Mouse (Mus musculus) C2C12 (cell line): ENCODE measurements around the gene Npat. TPM values are rescaled to one million over a fixed set of nuclear protein-coding genes. Genes with fewer than 3 reads are reported as not detected.
A peak's percentile ranks its signal among the peaks of the same experiment; 100 is the strongest.

Experiments used
- H3K27me3 ChIP-seq: one replicate; pipeline ENCODE4 v1.6.1; 2011; ENCODE audit not compliant: control insufficient read depth, insufficient read depth, insufficient read length
- H3K36me3 ChIP-seq: one replicate; pipeline ENCODE4 v1.6.1; 2011; ENCODE audit not compliant: control insufficient read depth, insufficient read depth
- H3K4me3 ChIP-seq: one replicate; pipeline ENCODE4 v1.5.1; 2011; ENCODE audit warnings: mild to moderate bottlenecking, control low read depth; ENCODE audit not compliant: poor library complexity, insufficient read depth, severe bottlenecking
- H3K79me2 ChIP-seq: one replicate; pipeline ENCODE4 v1.6.1; 2011; ENCODE audit not compliant: control insufficient read depth, insufficient read depth
- H3K79me3 ChIP-seq: one replicate; pipeline ENCODE4 v1.6.1; 2011; ENCODE audit warnings: low read depth, control low read depth
- H3ac ChIP-seq: one replicate; pipeline ENCODE3; 2011; ENCODE audit warnings: low read depth; ENCODE audit not compliant: control insufficient read depth, insufficient read length
- CEBPB ChIP-seq: IDR thresholded peaks from one replicate; pipeline ENCODE4 v1.6.1; 2011; ENCODE audit warnings: low read depth, mild to moderate bottlenecking, control low read depth, moderate library complexity
- CTCF ChIP-seq: IDR thresholded peaks from one replicate; pipeline ENCODE4 v1.5.1; 2011; ENCODE audit not compliant: control insufficient read depth, insufficient read depth, insufficient read length
- FOSL1 ChIP-seq: IDR thresholded peaks from one replicate; pipeline ENCODE4 v1.8.0; 2011; ENCODE audit warnings: mild to moderate bottlenecking, low read length; ENCODE audit not compliant: poor library complexity, insufficient read depth, severe bottlenecking
- MAX ChIP-seq: IDR thresholded peaks from one replicate; pipeline ENCODE4 v1.6.1; 2011; ENCODE audit warnings: mild to moderate bottlenecking, control low read depth
- MYOD1 ChIP-seq: IDR thresholded peaks from one replicate; pipeline ENCODE4 v1.6.1; 2011; ENCODE audit warnings: low read depth; ENCODE audit not compliant: control insufficient read depth, insufficient read length
- MYOG ChIP-seq: IDR thresholded peaks from one replicate; pipeline ENCODE4 v1.6.1; 2011; ENCODE audit not compliant: control insufficient read depth, insufficient read length; ENCODE audit errors: extremely low read depth
- USF1 ChIP-seq: IDR thresholded peaks from one replicate; pipeline ENCODE4 v1.6.1; 2011; ENCODE audit warnings: low read depth, mild to moderate bottlenecking, control low read depth, moderate library complexity
- polyA plus RNA-seq: library from polyadenylated mRNA; unstranded; fragments of >200 nt; fragmentation: generic; extraction: Trizol; gene quantifications from one replicate; pipeline ENCODE4 v1.2.1, GENCODE M21; 2012; ENCODE audit warnings: missing spikeins

The Npat gene
- polyA plus RNA-seq, 1 experiment: 3.0 TPM

DNA sequence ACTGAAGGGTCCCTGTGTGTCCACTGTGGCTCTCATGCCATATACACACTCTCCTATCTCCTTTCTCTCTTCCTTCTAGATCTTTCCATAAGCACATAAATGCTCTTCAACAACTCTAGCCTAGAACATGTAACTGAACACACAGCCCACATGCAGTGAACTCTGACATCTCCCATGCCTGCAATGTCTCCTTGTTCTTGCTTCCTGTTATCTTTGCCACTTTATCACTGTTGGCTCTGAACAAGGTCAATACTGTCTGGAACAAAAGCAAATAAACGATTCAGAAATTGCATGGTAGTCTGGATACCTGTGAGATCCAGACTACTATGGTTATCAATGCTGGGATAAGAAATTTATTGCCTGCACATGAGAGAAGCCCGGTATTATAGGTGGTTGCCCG, 67.0 kb downstream of the Npat start:
- Histone ChIP-seq H3K27me3 (no peaks in the 10 kb centered on the region), H3ac (no peak overlapping the region), H3K4me3 (no peak overlapping the region), H3K36me3 (no peaks in the 10 kb centered on the region), H3K79me3 (peaks cover 21% of the 10 kb centered on the region), H3K79me2 (peaks cover 61% of the 10 kb centered on the region)
- no peak for TF ChIP-seq MYOG
- TF ChIP-seq MAX: no peak
- no peak for TF ChIP-seq CTCF
- no peak for TF ChIP-seq MYOD1
- TF ChIP-seq FOSL1: no peak
- no peak for TF ChIP-seq CEBPB

DNA sequence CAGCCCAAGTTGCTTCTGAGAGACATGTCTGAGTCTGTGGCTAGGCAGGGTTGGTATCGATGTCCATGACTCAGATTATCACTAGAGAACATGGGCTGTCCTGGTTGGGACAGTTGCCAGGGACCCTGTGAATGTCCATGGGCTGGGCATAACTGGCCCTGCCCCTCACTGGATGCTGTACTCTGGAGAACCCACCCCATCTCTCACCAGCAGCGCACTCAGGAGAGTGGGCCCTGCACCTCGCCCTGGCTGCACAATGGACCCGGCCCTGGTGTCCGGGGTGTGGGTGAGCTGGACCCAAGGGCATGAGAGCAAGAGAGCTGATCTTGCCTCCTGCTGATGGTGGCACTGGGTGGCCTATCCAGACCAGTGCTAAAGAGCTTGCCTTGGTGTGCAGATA, 68.1 kb downstream of the Npat start:
- H3ac ChIP-seq: no peak overlapping the region
- no peak overlapping the region for H3K4me3 ChIP-seq
- no peaks in the 10 kb centered on the region for H3K36me3 ChIP-seq
- peaks cover 62% of the 10 kb centered on the region for H3K79me2 ChIP-seq
- peaks cover 26% of the 10 kb centered on the region for H3K79me3 ChIP-seq
- H3K27me3 ChIP-seq: no peaks in the 10 kb centered on the region
- TF ChIP-seq USF1 (no peak), MYOG (no peak), FOSL1 (no peak), MYOD1 (no peak), CEBPB (no peak), CTCF (no peak), MAX (no peak)

- no peaks in the 10 kb centered on the region for H3K36me3 ChIP-seq
- no peaks in the 10 kb centered on the region for H3K27me3 ChIP-seq
- TF ChIP-seq CEBPB: no peak
- no peak for TF ChIP-seq MYOD1
- TF ChIP-seq CTCF: no peak
- TF ChIP-seq MAX: no peak
- no peak for TF ChIP-seq MYOG
- TF ChIP-seq USF1: no peak
- no peak for TF ChIP-seq FOSL1
- peaks cover 52% of the 10 kb centered on the region for H3K79me2 ChIP-seq
- no peak overlapping the region for H3ac ChIP-seq
- H3K79me3 ChIP-seq: peaks cover 19% of the 10 kb centered on the region
- H3K4me3 ChIP-seq: no peak overlapping the region
These were observed 70.3 kb downstream of the Npat start for GRCm38 (mm10) chr9:53607192-53607591.

GRCm38 (mm10) chr9:53607816-53608215, 71.0 kb downstream of the Npat start:
- H3K4me3 ChIP-seq: no peak overlapping the region
- peaks cover 48% of the 10 kb centered on the region for H3K79me2 ChIP-seq
- H3K36me3 ChIP-seq: no peaks in the 10 kb centered on the region
- no peak overlapping the region for H3ac ChIP-seq
- no peaks in the 10 kb centered on the region for H3K27me3 ChIP-seq
- peaks cover 19% of the 10 kb centered on the region for H3K79me3 ChIP-seq
- TF ChIP-seq MYOG (no peak), MAX (no peak), CEBPB (no peak), USF1 (no peak), CTCF (no peak), MYOD1 (no peak), FOSL1 (no peak)

- Histone ChIP-seq H3K79me3 (peaks cover 19% of the 10 kb centered on the region), H3K79me2 (peaks cover 41% of the 10 kb centered on the region), H3K36me3 (no peaks in the 10 kb centered on the region), H3K27me3 (no peaks in the 10 kb centered on the region), H3K4me3 (peak overlapping the region; percentile 49), H3ac (peak overlapping the region; percentile 78)
- TF ChIP-seq CTCF (no peak), USF1 (no peak), FOSL1 (no peak), MYOD1 (no peak), CEBPB (no peak), MAX (no peak), MYOG (no peak)
These were observed 72.6 kb downstream of the Npat start for GRCm38 (mm10) chr9:53609306-53609967.
